Mouse (Mus musculus): ENCODE measurements around the gene Man2b1. TPM values are rescaled to one million over a fixed set of nuclear protein-coding genes. Genes with fewer than 3 reads are reported as not detected.

The Man2b1 gene
- total and polyA plus RNA-seq, 3 experiments: 10.8 to 24.7 TPM; not detected in 1

- H3K4me1 ChIP-seq (ENCODE audit: control insufficient read depth in 1 of 2, insufficient read depth in 2 of 2, low read length in 2 of 2): no peaks in the 10 kb centered on the region
- H3K27ac ChIP-seq (ENCODE audit: control insufficient read depth, low read depth, low read length): no peak overlapping the region
- DNase-seq (ENCODE audit: low read depth, low spot score): no peak
- TF ChIP-seq ZC3H11A (IDR thresholded peaks at IDR 0.05; ENCODE audit: low read depth, low read length): no peak
- TF ChIP-seq SMC3 (IDR thresholded peaks at IDR 0.05; ENCODE audit: low read depth, low read length): no peak
- TF ChIP-seq ZMIZ1 (IDR thresholded peaks at IDR 0.05; ENCODE audit: low read depth, low read length): no peak
- H3K79me2 ChIP-seq (ENCODE audit: control insufficient read depth, insufficient read depth, low read length, poor library complexity): no peaks in the 10 kb centered on the region
- H3K27me3 ChIP-seq (ENCODE audit: control insufficient read depth in 1 of 2, insufficient read depth in 2 of 2, low read length in 2 of 2): no peaks in the 10 kb centered on the region
- H3K9me3 ChIP-seq (replicated peaks; ENCODE audit: insufficient read depth, low read length): no peaks in the 10 kb centered on the region
- H3K36me3 ChIP-seq (ENCODE audit: control insufficient read depth in 1 of 2, insufficient read depth in 2 of 2, low read length in 2 of 2): no peaks in the 10 kb centered on the region; a peak in 1 of 4 replicates
- no peak overlapping the region for H3K4me3 ChIP-seq (ENCODE audit: control insufficient read depth in 1 of 2, insufficient read depth in 1 of 2, low read depth in 2 of 2, low read length in 2 of 2)
- H3K9ac ChIP-seq (ENCODE audit: control insufficient read depth, low read depth, low read length, poor library complexity, severe bottlenecking): no peak overlapping the region
These were observed 8.5 kb downstream of the Man2b1 start for GRCm38 (mm10) chr8:85091526-85092090.

- no peak overlapping the region for H3K9ac ChIP-seq (ENCODE audit: control insufficient read depth, low read depth, low read length, poor library complexity, severe bottlenecking)
- TF ChIP-seq RCOR1 (IDR thresholded peaks at IDR 0.05; ENCODE audit: low read depth, low read length): no peak
- no peaks in the 10 kb centered on the region for H3K36me3 ChIP-seq (ENCODE audit: control insufficient read depth in 1 of 2, insufficient read depth in 2 of 2, low read length in 2 of 2)
- no peaks in the 10 kb centered on the region for H3K79me2 ChIP-seq (ENCODE audit: control insufficient read depth, insufficient read depth, low read length, poor library complexity)
- no peaks in the 10 kb centered on the region for H3K4me1 ChIP-seq (ENCODE audit: control insufficient read depth in 1 of 2, insufficient read depth in 2 of 2, low read length in 2 of 2)
- H3K4me3 ChIP-seq (ENCODE audit: control insufficient read depth in 1 of 2, insufficient read depth in 1 of 2, low read depth in 2 of 2, low read length in 2 of 2): no peak overlapping the region
- no peak for DNase-seq (ENCODE audit: low read depth, low spot score)
- H3K27ac ChIP-seq (ENCODE audit: control insufficient read depth, low read depth, low read length): no peak overlapping the region
- no peaks in the 10 kb centered on the region for H3K27me3 ChIP-seq (ENCODE audit: control insufficient read depth in 1 of 2, insufficient read depth in 2 of 2, low read length in 2 of 2)
- H3K9me3 ChIP-seq (replicated peaks; ENCODE audit: insufficient read depth, low read length): no peaks in the 10 kb centered on the region
These were observed 12.0 kb downstream of the Man2b1 start for GRCm38 (mm10) chr8:85095051-85095450.

- no peak for TF ChIP-seq E2F4 (IDR thresholded peaks at IDR 0.05; ENCODE audit: borderline replicate concordance, low read depth, low read length)
- no peak for TF ChIP-seq UBTF (IDR thresholded peaks at IDR 0.05; ENCODE audit: borderline replicate concordance, insufficient read depth, low read depth, low read length)
- TF ChIP-seq CHD1 (IDR thresholded peaks at IDR 0.05; ENCODE audit: low read depth, low read length): no peak
- TF ChIP-seq MAZ (IDR thresholded peaks at IDR 0.05; ENCODE audit: low read depth, low read length): no peak
- no peak for TF ChIP-seq MAX (IDR thresholded peaks at IDR 0.05; ENCODE audit: low read length)
- TF ChIP-seq ZKSCAN1 (IDR thresholded peaks at IDR 0.05; ENCODE audit: low read depth, low read length): no peak
- no peak for TF ChIP-seq ZMIZ1 (IDR thresholded peaks at IDR 0.05; ENCODE audit: low read depth, low read length)
- no peak for TF ChIP-seq MXI1 (IDR thresholded peaks at IDR 0.05; ENCODE audit: low read depth, low read length)
- no peak for TF ChIP-seq RAD21 (IDR thresholded peaks at IDR 0.05; ENCODE audit: low read depth, low read length)
- TF ChIP-seq CHD2 (IDR thresholded peaks at IDR 0.05; ENCODE audit: low read length): no peak
- TF ChIP-seq ZC3H11A (IDR thresholded peaks at IDR 0.05; ENCODE audit: low read depth, low read length): no peak
- no peak for TF ChIP-seq ZNF384 (IDR thresholded peaks at IDR 0.05; ENCODE audit: low read depth, low read length)
- TF ChIP-seq CTCF (IDR thresholded peaks at IDR 0.05 in 2 of 3, conservative IDR thresholded peaks at IDR 0.05 in 1 of 3; ENCODE audit: control insufficient read depth in 1 of 3, insufficient read depth in 1 of 3, low read depth in 2 of 3, low read length in 3 of 3, poor library complexity in 1 of 3, severe bottlenecking in 1 of 3): no peak
- no peak for TF ChIP-seq SMC3 (IDR thresholded peaks at IDR 0.05; ENCODE audit: low read depth, low read length)
- TF ChIP-seq MYC (IDR thresholded peaks at IDR 0.05; ENCODE audit: low read depth, low read length): no peak
- Histone ChIP-seq H3K4me1 (ENCODE audit: control insufficient read depth in 1 of 2, insufficient read depth in 2 of 2, low read length in 2 of 2) (peaks cover 0 to 3% of the 10 kb centered on the region in 2 experiments; a peak in 1 of 4 replicates), H3K27me3 (ENCODE audit: control insufficient read depth in 1 of 2, insufficient read depth in 2 of 2, low read length in 2 of 2) (no peaks in the 10 kb centered on the region), H3K9ac (ENCODE audit: control insufficient read depth, low read depth, low read length, poor library complexity, severe bottlenecking) (no peak overlapping the region), H3K27ac (ENCODE audit: control insufficient read depth, low read depth, low read length) (no peak overlapping the region), H3K4me3 (ENCODE audit: control insufficient read depth in 1 of 2, insufficient read depth in 1 of 2, low read depth in 2 of 2, low read length in 2 of 2) (no peak overlapping the region), H3K79me2 (ENCODE audit: control insufficient read depth, insufficient read depth, low read length, poor library complexity) (no peaks in the 10 kb centered on the region), H3K36me3 (ENCODE audit: control insufficient read depth in 1 of 2, insufficient read depth in 2 of 2, low read length in 2 of 2) (peaks cover 0 to 3% of the 10 kb centered on the region in 2 experiments; a peak in 1 of 4 replicates), H3K9me3 (replicated peaks; ENCODE audit: insufficient read depth, low read length) (no peaks in the 10 kb centered on the region)
- no peak for DNase-seq (ENCODE audit: low read depth, low spot score)
These were observed 12.5 kb downstream of the Man2b1 start for GRCm38 (mm10) chr8:85095566-85095965.

Data from MEL (cell line).